In the genomic region with DNA sequence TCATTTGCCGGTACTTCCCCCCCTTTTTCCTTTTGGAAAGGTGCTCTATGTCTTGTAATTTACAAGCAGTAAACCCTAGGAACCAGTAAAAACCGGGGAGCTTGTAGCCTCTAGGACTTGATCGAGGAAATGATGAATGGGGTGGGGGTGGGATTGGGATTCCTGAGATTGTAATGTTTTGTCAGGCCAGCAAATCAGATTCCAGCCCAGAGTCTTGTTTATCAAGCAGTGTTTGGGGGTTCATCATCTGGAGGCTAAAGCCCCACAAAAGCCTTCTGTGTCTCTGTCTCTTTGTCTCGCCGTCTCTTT, we compare ENCODE assay signal across 8 mouse cellular contexts. TPM values are rescaled to one million over a fixed set of nuclear protein-coding genes. Genes with fewer than 3 reads are reported as not detected.
DNase-seq lines count a peak whose midpoint lies in the region; ATAC-seq and TF ChIP-seq lines count a peak whose summit lies in the region.

No protein-coding gene starts in this region.

- H3K27ac ChIP-seq in layer of hippocampus, adult 2 months = peak overlapping the region; percentile 88
- H3K27ac ChIP-seq in hindbrain, embryonic 14.5 days = peak overlapping the region; percentile 77
- H3K27ac ChIP-seq in midbrain, postnatal 0 days (ENCODE audit: low read depth, low read length) = peak overlapping the region; percentile 78

- no peaks in the 10 kb centered on the region for H3K36me3 ChIP-seq in hindbrain, embryonic 14.5 days (replicated peaks; ENCODE audit: control insufficient read depth, insufficient read depth)
- H3K36me3 ChIP-seq in midbrain, postnatal 0 days (ENCODE audit: insufficient read depth, low read length) = no peaks in the 10 kb centered on the region

- no peaks in the 10 kb centered on the region for H3K9me3 ChIP-seq in hindbrain, embryonic 14.5 days (ENCODE audit: control insufficient read depth, low read length)
- no peaks in the 10 kb centered on the region for H3K9me3 ChIP-seq in midbrain, postnatal 0 days (ENCODE audit: low read length)

- no peaks in the 10 kb centered on the region for H3K27me3 ChIP-seq in hindbrain, embryonic 14.5 days (ENCODE audit: control insufficient read depth, insufficient read depth, low read length)
- no peaks in the 10 kb centered on the region for H3K27me3 ChIP-seq in midbrain, postnatal 0 days (ENCODE audit: insufficient read depth, low read length)

- WGBS in hindbrain, embryonic 14.5 days = 0% methylated on average over 5 of the region's 5 CpGs
- 0% methylated on average over 5 of the region's 5 CpGs for WGBS in midbrain, postnatal 0 days

- peak overlapping the region; percentile 79 for H3K4me2 ChIP-seq in hindbrain, embryonic 14.5 days (replicated peaks)
- peak overlapping the region; percentile 55 for H3K4me2 ChIP-seq in midbrain, postnatal 0 days (ENCODE audit: low read depth, low read length, poor library complexity, severe bottlenecking)

- H3K4me1 ChIP-seq in hindbrain, embryonic 14.5 days (replicated peaks; ENCODE audit: control insufficient read depth, insufficient read depth, low read length) = peaks cover 30% of the 10 kb centered on the region
- peaks cover 11% of the 10 kb centered on the region; the same call in 1 of the 2 replicates for H3K4me1 ChIP-seq in midbrain, postnatal 0 days (ENCODE audit: insufficient read depth, low read length)

- ATAC-seq in hindbrain, embryonic 14.5 days (ENCODE audit: low FRiP score) = peak; percentile 13; the same call in 1 of the 2 replicates
- peak; percentile 48; the same call in 1 of the 2 replicates for ATAC-seq in midbrain, postnatal 0 days (ENCODE audit: low FRiP score)

- TF ChIP-seq CTCF in layer of hippocampus, adult 2 months (conservative IDR thresholded peaks at IDR 0.05) = no peak
- no peak for TF ChIP-seq CTCF in midbrain, postnatal 0 days (IDR thresholded peaks at IDR 0.05)

- peak overlapping the region; percentile 92 for H3K9ac ChIP-seq in hindbrain, embryonic 14.5 days
- H3K9ac ChIP-seq in midbrain, postnatal 0 days (replicated peaks; ENCODE audit: low read length, poor library complexity, severe bottlenecking) = peak overlapping the region; percentile 87

- peak overlapping the region; percentile 70 for H3K4me3 ChIP-seq in layer of hippocampus, adult 2 months
- H3K4me3 ChIP-seq in hindbrain, embryonic 14.5 days (replicated peaks; ENCODE audit: low read length) = peak overlapping the region; percentile 91
- peak overlapping the region; percentile 97 for H3K4me3 ChIP-seq in midbrain, postnatal 0 days (ENCODE audit: low read depth, low read length)

- no peak for DNase-seq in layer of hippocampus, adult 2 months (ENCODE audit: low spot score in 2 of 2)
- DNase-seq in layer of hippocampus, adult 18-20 months (ENCODE audit: low spot score in 2 of 2) = no peak
- DNase-seq in brain, adult 2 months (ENCODE audit: low read depth, low spot score) = peak; percentile 50
- no peak for DNase-seq in hindbrain, embryonic 14.5 days (ENCODE audit: low spot score)
- DNase-seq in midbrain, postnatal 0 days (ENCODE audit: low spot score) = peak; percentile 30
- no peak for DNase-seq in c-Kit-positive CD71-positive TER-119-positive erythroid progenitor cells, embryonic 14.5 days (ENCODE audit: low spot score)
- DNase-seq in urinary bladder, postnatal 25 days (ENCODE audit: low spot score) = no peak
- no peak for DNase-seq in cerebellum, postnatal 4 days (ENCODE audit: low spot score in 2 of 2)

RNA-seq across cellular contexts. Expression of gene Pxk, which starts 0.6 kb away (rescaled TPM):
- 10 to 100 TPM; 28.5 to 28.9 TPM for total RNA-seq in layer of hippocampus, adult 2 months (2021)
- total RNA-seq in layer of hippocampus, adult 18-20 months (2021) = 10 to 100 TPM; 29.6 to 32.4 TPM
- 66.0 and 68.9 TPM in 2 replicates for polyA plus RNA-seq in hindbrain, embryonic 14.5 days (2014; fragmentation: Nextera tagmentation; extraction: Ambion mirVana)
- total RNA-seq in midbrain, postnatal 0 days (2014; rRNA removed) = 37.3 and 55.5 TPM in 2 replicates
- polyA plus RNA-seq in midbrain, postnatal 0 days (2015; fragmentation: Nextera tagmentation; extraction: Ambion mirVana) = 54.3 and 58.3 TPM in 2 replicates

RNA-seq across cellular contexts. Expression of gene Rpp14, which starts 18.5 kb away (rescaled TPM):
- 10 to 100 TPM; 30.5 to 31.7 TPM for total RNA-seq in layer of hippocampus, adult 2 months (2021)
- total RNA-seq in layer of hippocampus, adult 18-20 months (2021) = 10 to 100 TPM; 24.4 to 34.7 TPM
- polyA plus RNA-seq in hindbrain, embryonic 14.5 days (2014; fragmentation: Nextera tagmentation; extraction: Ambion mirVana) = 45.0 and 50.9 TPM in 2 replicates
- total RNA-seq in midbrain, postnatal 0 days (2014; rRNA removed) = 20.6 and 31.1 TPM in 2 replicates
- 35.5 and 39.6 TPM in 2 replicates for polyA plus RNA-seq in midbrain, postnatal 0 days (2015; fragmentation: Nextera tagmentation; extraction: Ambion mirVana)

Comparison
In these comparisons a context has a peak if more than half of its experiments do, and no peak if none do; other contexts are left out.
1. DNase-seq: peak in brain, adult 2 months (single experiment) and midbrain, postnatal 0 days (single experiment); none in layer of hippocampus, adult 2 months (0 of 2), layer of hippocampus, adult 18-20 months (0 of 2), hindbrain, embryonic 14.5 days (single experiment), c-Kit-positive CD71-positive TER-119-positive erythroid progenitor cells, embryonic 14.5 days (single experiment), urinary bladder, postnatal 25 days (single experiment) and cerebellum, postnatal 4 days (0 of 2).
2. Peak in every context shown above with its lines, with median percentiles within 50 percentile points of each other: H3K27ac ChIP-seq and H3K4me3 ChIP-seq.